Mouse (Mus musculus) cerebellum, adult 2 months (tissue): ENCODE data around the gene Paqr5.

Experiments used
- CTCF ChIP-seq: fragments of 200-500 bp; IDR thresholded peaks from 2 replicates; pipeline ENCODE4 v1.5.1; 2011; ENCODE audit warnings: low read depth, mild to moderate bottlenecking, control low read depth, low read length, moderate library complexity, borderline replicate concordance; ENCODE audit not compliant: insufficient read depth
- POLR2A ChIP-seq: fragments of 200-500 bp; IDR thresholded peaks from 2 replicates; pipeline ENCODE4 v1.6.1; 2011; ENCODE audit warnings: low read length, control low read depth, borderline replicate concordance; ENCODE audit not compliant: insufficient read depth

GRCm38 (mm10) chr9:62050801-62051200 is 24.1 kb upstream of the Paqr5 start:
- TF ChIP-seq POLR2A (no peak), CTCF (peak; percentile 52)
